Mouse (Mus musculus): Measurements from ENCODE around the gene Fermt1. TPM values are rescaled to one million over a fixed set of nuclear protein-coding genes. Genes with fewer than 3 reads are reported as not detected.

Fermt1 gene
- total RNA-seq, 1 experiment from 2014 or later: not detected

DNA sequence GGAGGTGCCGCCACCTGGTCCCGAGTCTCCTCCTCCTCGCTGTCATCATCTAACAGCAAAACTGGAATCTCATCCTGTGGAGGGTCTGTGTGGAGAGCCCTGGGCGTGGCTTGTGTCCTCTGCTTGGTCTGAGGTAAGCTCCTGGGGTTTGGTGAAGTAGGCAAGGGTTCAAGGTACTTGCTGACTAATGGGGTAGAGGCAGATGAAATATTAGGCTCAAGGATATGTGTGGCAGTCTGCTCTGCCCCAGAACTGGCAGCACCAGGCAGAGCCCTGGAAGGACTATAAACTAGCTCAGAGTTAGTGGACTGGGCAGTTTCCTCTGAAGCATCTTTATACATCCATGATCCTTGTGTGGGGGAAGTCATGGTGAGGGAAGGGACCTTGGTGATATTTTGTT lies 75.4 kb downstream of the Fermt1 start:
- no peak for ATAC-seq (replicated peaks; ENCODE audit: insufficient number of reproducible peaks, low FRiP score, low TSS enrichment, poor library complexity, severe bottlenecking)

DNA sequence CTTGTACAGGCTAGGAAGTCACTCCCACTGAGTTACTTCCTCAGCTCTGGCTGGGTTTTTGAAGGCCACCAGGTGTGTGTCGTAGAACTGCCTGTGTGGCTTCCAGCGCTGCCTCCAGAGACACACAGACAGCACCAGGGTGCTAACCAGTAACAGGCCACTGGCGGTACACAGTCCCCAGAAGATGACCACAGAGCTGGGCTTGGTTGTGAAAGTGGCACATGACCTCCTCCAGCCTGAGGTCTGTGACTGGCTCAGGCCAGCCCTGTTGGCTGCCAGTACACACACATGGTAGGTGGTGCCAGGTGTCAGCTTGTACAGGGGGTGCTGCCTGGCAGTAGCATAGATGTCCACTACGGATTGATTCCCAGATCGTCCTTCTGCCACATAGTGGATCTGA lies 76.0 kb downstream of the Fermt1 start:
- ATAC-seq (replicated peaks; ENCODE audit: insufficient number of reproducible peaks, low FRiP score, low TSS enrichment, poor library complexity, severe bottlenecking): 0 out of 2 replicates have a peak, but pooled peaks have one; percentile 17

DNA sequence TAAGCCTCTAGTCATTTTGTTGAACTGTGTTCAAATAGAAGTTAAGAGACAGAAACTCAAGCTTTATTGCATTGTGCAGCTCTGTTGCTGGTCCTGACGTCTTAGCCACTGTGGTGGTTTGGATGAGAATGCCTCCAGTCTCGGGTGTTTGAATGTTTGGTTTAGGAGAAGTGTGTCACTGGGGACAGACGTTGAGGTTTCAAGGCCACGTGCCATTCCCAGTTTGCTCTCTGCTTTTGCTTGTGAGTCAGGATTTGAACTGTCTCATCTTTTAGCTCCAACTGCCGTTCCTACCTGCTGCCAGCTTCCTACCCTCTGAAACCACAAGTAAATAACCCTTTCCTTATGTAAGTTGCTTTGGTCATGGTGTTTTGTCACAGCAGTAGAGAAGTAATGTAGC lies 78.2 kb downstream of the Fermt1 start:
- no peak for ATAC-seq (replicated peaks; ENCODE audit: insufficient number of reproducible peaks, low FRiP score, low TSS enrichment, poor library complexity, severe bottlenecking)

DNA sequence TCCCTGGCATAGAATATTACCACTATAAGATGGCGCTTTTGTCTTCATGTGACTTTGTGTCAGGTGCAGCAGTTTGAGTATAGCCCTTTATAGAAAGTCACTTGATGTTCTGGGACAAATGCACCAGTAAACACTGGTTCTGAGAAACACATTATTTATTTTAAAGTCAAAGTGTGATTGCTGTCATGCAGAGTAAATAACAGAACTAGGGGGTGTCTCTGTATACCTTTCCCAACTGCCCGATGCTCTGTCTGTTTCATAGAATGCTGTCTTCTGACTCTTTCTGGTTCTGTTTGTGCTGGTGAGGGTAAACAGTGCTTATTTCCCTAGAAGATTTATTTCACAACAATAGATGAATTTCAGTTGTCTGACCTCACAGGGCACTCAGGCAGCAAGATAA lies 82.4 kb downstream of the Fermt1 start:
- ATAC-seq (replicated peaks; ENCODE audit: insufficient number of reproducible peaks, low FRiP score, low TSS enrichment, poor library complexity, severe bottlenecking): no peak

DNA sequence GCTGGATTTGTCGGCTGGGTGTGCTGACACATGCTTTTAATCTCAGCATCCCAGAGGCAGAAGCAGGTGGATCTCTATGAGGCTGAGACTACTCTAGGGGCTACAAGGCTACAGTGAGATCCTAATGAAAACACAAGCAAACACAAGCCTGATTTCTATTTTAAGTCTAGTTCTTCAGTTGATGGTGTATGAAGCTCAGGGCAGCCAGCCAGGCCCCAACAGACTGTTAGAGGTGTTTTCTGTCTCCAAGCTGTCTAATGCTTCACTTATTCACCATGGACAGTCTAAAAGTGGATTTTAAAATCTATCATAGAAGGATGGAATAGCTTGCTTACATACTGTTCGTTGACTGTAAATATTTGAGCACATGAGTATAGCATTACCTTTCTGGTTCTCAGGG lies 84.2 kb downstream of the Fermt1 start:
- ATAC-seq (replicated peaks; ENCODE audit: insufficient number of reproducible peaks, low FRiP score, low TSS enrichment, poor library complexity, severe bottlenecking): no peak

DNA sequence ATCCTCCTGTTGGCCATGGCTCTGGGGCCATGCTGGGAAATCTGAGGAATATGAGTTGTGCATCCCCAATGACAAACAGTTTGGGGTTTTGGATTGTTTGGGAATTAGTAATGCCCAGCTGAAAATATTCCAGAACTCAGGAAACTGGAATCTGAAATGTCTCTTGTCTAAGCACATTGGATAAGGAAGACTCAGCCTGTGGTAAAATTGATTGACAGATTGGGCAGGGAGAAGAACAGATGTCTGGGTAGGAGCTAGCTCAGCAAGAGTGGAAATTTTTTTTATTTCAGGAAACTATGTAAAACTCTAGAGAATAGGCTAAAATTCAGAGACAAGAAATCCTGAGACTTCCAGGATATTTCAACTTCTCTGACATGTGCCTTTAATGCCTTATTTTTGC lies 85.3 kb downstream of the Fermt1 start:
- ATAC-seq (replicated peaks; ENCODE audit: insufficient number of reproducible peaks, low FRiP score, low TSS enrichment, poor library complexity, severe bottlenecking): no peak

DNA sequence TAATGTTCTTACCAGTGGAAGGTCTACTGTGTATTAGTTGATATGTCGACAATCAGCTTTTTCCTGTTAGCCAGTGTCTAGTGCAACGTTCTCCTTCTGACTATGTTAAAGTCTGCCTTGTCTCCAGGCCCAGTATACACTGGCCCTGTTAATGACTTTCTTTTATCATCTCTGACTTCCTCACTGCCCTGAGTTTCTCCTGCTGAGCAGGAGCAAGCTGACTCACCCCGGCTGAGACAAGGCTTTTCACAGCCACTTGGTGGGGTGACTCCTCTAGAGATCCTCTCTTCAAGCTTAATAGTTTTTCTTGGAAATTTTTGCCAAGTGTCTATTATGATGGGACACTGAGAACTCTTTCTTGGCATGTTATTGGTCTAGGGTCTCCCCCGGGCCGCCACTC lies 89.4 kb downstream of the Fermt1 start:
- no peak for ATAC-seq (replicated peaks; ENCODE audit: insufficient number of reproducible peaks, low FRiP score, low TSS enrichment, poor library complexity, severe bottlenecking)

Other genes starting within 250 kb of the Fermt1 start
- gene Chgb, start 164.6 kb downstream of the Fermt1 start, total RNA-seq (2017): not detected in 3 replicates
- 19.3 to 34.4 TPM (median 30.2 TPM) in 3 replicates for gene Trmt6, start 129.9 kb downstream of the Fermt1 start, total RNA-seq (2017)
- 0.86 to 4.1 TPM (median 1.8 TPM) in 3 replicates for gene Mcm8, start 129.8 kb downstream of the Fermt1 start, total RNA-seq (2017)
- 11.0 to 15.4 TPM (median 11.7 TPM) in 3 replicates for gene Crls1, start 99.2 kb downstream of the Fermt1 start, total RNA-seq (2017)
- gene Lrrn4, start 65.0 kb downstream of the Fermt1 start, total RNA-seq (2017): not detected in 3 replicates